Mouse (Mus musculus): ENCODE results near the gene Hps4. TPM values are rescaled to one million over a fixed set of nuclear protein-coding genes. Genes with fewer than 3 reads are reported as not detected.

Gene Hps4
- total and polyA plus RNA-seq, 2 experiments: 12.3 to 30.9 TPM

GRCm38 (mm10) chr5:112356322-112356721 lies 13.4 kb downstream of the Hps4 start:
- no peak for DNase-seq (ENCODE audit: extremely low read depth, low read depth, low spot score)
- H3K27ac ChIP-seq (replicated peaks; ENCODE audit: insufficient read depth, low read depth, low read length): no peak overlapping the region
- no peak for TF ChIP-seq CTCF (IDR thresholded peaks at IDR 0.05; ENCODE audit: low read depth, low read length)
- TF ChIP-seq POLR2A (IDR thresholded peaks at IDR 0.05; ENCODE audit: extremely low read depth, insufficient read depth, low read length): no peak
- H3K36me3 ChIP-seq (ENCODE audit: control insufficient read depth, insufficient read depth, low read length): no peaks in the 10 kb centered on the region
- no peaks in the 10 kb centered on the region for H3K27me3 ChIP-seq (ENCODE audit: control insufficient read depth, insufficient read depth, low read length)
- WGBS: 89% methylated on average over 9 of the region's 9 CpGs
- no peaks in the 10 kb centered on the region for H3K4me1 ChIP-seq (ENCODE audit: control insufficient read depth, insufficient read depth, low read length)
- H3K79me2 ChIP-seq (ENCODE audit: control insufficient read depth, insufficient read depth, low read length): no peaks in the 10 kb centered on the region
- H3K9ac ChIP-seq (ENCODE audit: low read depth, low read length): no peak overlapping the region
- no peak overlapping the region for H3K4me3 ChIP-seq (ENCODE audit: insufficient read depth, low read depth, low read length)

- WGBS: 88% methylated on average over 4 of the region's 4 CpGs
- Histone ChIP-seq H3K27ac (replicated peaks; ENCODE audit: insufficient read depth, low read depth, low read length) (no peak overlapping the region), H3K36me3 (ENCODE audit: control insufficient read depth, insufficient read depth, low read length) (peaks cover 4% of the 10 kb centered on the region; the same call in 1 of the 2 replicates), H3K9ac (ENCODE audit: low read depth, low read length) (no peak overlapping the region), H3K4me3 (ENCODE audit: insufficient read depth, low read depth, low read length) (no peak overlapping the region), H3K27me3 (ENCODE audit: control insufficient read depth, insufficient read depth, low read length) (no peaks in the 10 kb centered on the region), H3K79me2 (ENCODE audit: control insufficient read depth, insufficient read depth, low read length) (no peaks in the 10 kb centered on the region), H3K4me1 (ENCODE audit: control insufficient read depth, insufficient read depth, low read length) (no peaks in the 10 kb centered on the region)
- no peak for DNase-seq (ENCODE audit: extremely low read depth, low read depth, low spot score)
- TF ChIP-seq POLR2A (IDR thresholded peaks at IDR 0.05; ENCODE audit: extremely low read depth, insufficient read depth, low read length) (no peak), CTCF (IDR thresholded peaks at IDR 0.05; ENCODE audit: low read depth, low read length) (no peak)
These were observed 16.6 kb downstream of the Hps4 start for GRCm38 (mm10) chr5:112359520-112359919.

- no peaks in the 10 kb centered on the region for H3K4me1 ChIP-seq (ENCODE audit: control insufficient read depth, insufficient read depth, low read length)
- H3K79me2 ChIP-seq (ENCODE audit: control insufficient read depth, insufficient read depth, low read length): no peaks in the 10 kb centered on the region
- peaks cover 4% of the 10 kb centered on the region; the same call in 1 of the 2 replicates for H3K36me3 ChIP-seq (ENCODE audit: control insufficient read depth, insufficient read depth, low read length)
- no peak overlapping the region for H3K9ac ChIP-seq (ENCODE audit: low read depth, low read length)
- no peak overlapping the region for H3K4me3 ChIP-seq (ENCODE audit: insufficient read depth, low read depth, low read length)
- no peaks in the 10 kb centered on the region for H3K27me3 ChIP-seq (ENCODE audit: control insufficient read depth, insufficient read depth, low read length)
- DNase-seq (ENCODE audit: extremely low read depth, low read depth, low spot score): no peak
- TF ChIP-seq POLR2A (IDR thresholded peaks at IDR 0.05; ENCODE audit: extremely low read depth, insufficient read depth, low read length) (no peak), CTCF (IDR thresholded peaks at IDR 0.05; ENCODE audit: low read depth, low read length) (no peak)
- no peak overlapping the region for H3K27ac ChIP-seq (replicated peaks; ENCODE audit: insufficient read depth, low read depth, low read length)
- WGBS: 100% methylated on average over 3 of the region's 3 CpGs
These were observed 17.2 kb downstream of the Hps4 start for GRCm38 (mm10) chr5:112360077-112360476.

- TF ChIP-seq POLR2A (IDR thresholded peaks at IDR 0.05; ENCODE audit: extremely low read depth, insufficient read depth, low read length): no peak
- TF ChIP-seq CTCF (IDR thresholded peaks at IDR 0.05; ENCODE audit: low read depth, low read length): no peak
- H3K4me3 ChIP-seq (ENCODE audit: insufficient read depth, low read depth, low read length): no peak overlapping the region
- no peak for DNase-seq (ENCODE audit: extremely low read depth, low read depth, low spot score)
- no peak overlapping the region for H3K9ac ChIP-seq (ENCODE audit: low read depth, low read length)
- WGBS: 88% methylated on average over 10 of the region's 10 CpGs
- H3K4me1 ChIP-seq (ENCODE audit: control insufficient read depth, insufficient read depth, low read length): no peaks in the 10 kb centered on the region
- H3K27me3 ChIP-seq (ENCODE audit: control insufficient read depth, insufficient read depth, low read length): no peaks in the 10 kb centered on the region
- H3K36me3 ChIP-seq (ENCODE audit: control insufficient read depth, insufficient read depth, low read length): peaks cover 6% of the 10 kb centered on the region; the same call in 1 of the 2 replicates
- no peaks in the 10 kb centered on the region for H3K79me2 ChIP-seq (ENCODE audit: control insufficient read depth, insufficient read depth, low read length)
- H3K27ac ChIP-seq (replicated peaks; ENCODE audit: insufficient read depth, low read depth, low read length): no peak overlapping the region
These were observed 21.4 kb downstream of the Hps4 start for GRCm38 (mm10) chr5:112364184-112364797.

- Histone ChIP-seq H3K4me1 (ENCODE audit: control insufficient read depth, insufficient read depth, low read length) (no peaks in the 10 kb centered on the region), H3K4me3 (ENCODE audit: insufficient read depth, low read depth, low read length) (no peak overlapping the region), H3K27me3 (ENCODE audit: control insufficient read depth, insufficient read depth, low read length) (no peaks in the 10 kb centered on the region), H3K79me2 (ENCODE audit: control insufficient read depth, insufficient read depth, low read length) (no peaks in the 10 kb centered on the region), H3K36me3 (ENCODE audit: control insufficient read depth, insufficient read depth, low read length) (peaks cover 10% of the 10 kb centered on the region; the same call in 1 of the 2 replicates), H3K9ac (ENCODE audit: low read depth, low read length) (no peak overlapping the region), H3K27ac (replicated peaks; ENCODE audit: insufficient read depth, low read depth, low read length) (no peak overlapping the region)
- TF ChIP-seq CTCF (IDR thresholded peaks at IDR 0.05; ENCODE audit: low read depth, low read length) (no peak), POLR2A (IDR thresholded peaks at IDR 0.05; ENCODE audit: extremely low read depth, insufficient read depth, low read length) (no peak)
- DNase-seq (ENCODE audit: extremely low read depth, low read depth, low spot score): no peak
- WGBS: 96% methylated on average over 6 of the region's 6 CpGs
These were observed 24.0 kb downstream of the Hps4 start for GRCm38 (mm10) chr5:112366879-112367278.

GRCm38 (mm10) chr5:112367338-112367737 lies 24.5 kb downstream of the Hps4 start:
- no peak for TF ChIP-seq POLR2A (IDR thresholded peaks at IDR 0.05; ENCODE audit: extremely low read depth, insufficient read depth, low read length)
- TF ChIP-seq CTCF (IDR thresholded peaks at IDR 0.05; ENCODE audit: low read depth, low read length): no peak
- H3K79me2 ChIP-seq (ENCODE audit: control insufficient read depth, insufficient read depth, low read length): no peaks in the 10 kb centered on the region
- H3K4me1 ChIP-seq (ENCODE audit: control insufficient read depth, insufficient read depth, low read length): no peaks in the 10 kb centered on the region
- no peaks in the 10 kb centered on the region for H3K27me3 ChIP-seq (ENCODE audit: control insufficient read depth, insufficient read depth, low read length)
- H3K27ac ChIP-seq (replicated peaks; ENCODE audit: insufficient read depth, low read depth, low read length): no peak overlapping the region
- no peak overlapping the region for H3K4me3 ChIP-seq (ENCODE audit: insufficient read depth, low read depth, low read length)
- WGBS: 88% methylated on average over 4 of the region's 4 CpGs
- no peak overlapping the region for H3K9ac ChIP-seq (ENCODE audit: low read depth, low read length)
- peaks cover 10% of the 10 kb centered on the region; the same call in 1 of the 2 replicates for H3K36me3 ChIP-seq (ENCODE audit: control insufficient read depth, insufficient read depth, low read length)
- DNase-seq (ENCODE audit: extremely low read depth, low read depth, low spot score): no peak
